Mouse (Mus musculus) olfactory bulb, adult 2 months (tissue): ENCODE measurements at regions not wholly inside any gene's neighbourhood (a gene's known extent, or its start where the extent isn't known, plus 50 kb on each side); places are given as distances from the start of the nearest gene placed in this dataset.
"Not testable (repeated sequence)": the region's sequence is repeated elsewhere in the genome, so short reads cannot be mapped to it uniquely, and the experiment has no call there.

ENCODE experiments used
- H3K27ac ChIP-seq: fragments of 200-500 bp; 2 replicates; pipeline ENCODE4 v1.5.1; 2012; ENCODE audit warnings: low read depth, low read length; ENCODE audit not compliant: insufficient read depth
- H3K4me1 ChIP-seq: fragments of 200-500 bp; 2 replicates; pipeline ENCODE4 v1.6.1; 2012; ENCODE audit warnings: low read length; ENCODE audit not compliant: control insufficient read depth, insufficient read depth
- H3K4me3 ChIP-seq: fragments of 200-500 bp; 2 replicates; pipeline ENCODE4 v1.5.1; 2012; ENCODE audit warnings: mild to moderate bottlenecking, low read depth, low read length, moderate library complexity; ENCODE audit not compliant: insufficient read depth
- CTCF ChIP-seq: fragments of 200-500 bp; IDR thresholded peaks from 2 replicates; pipeline ENCODE4 v1.5.1; 2012; ENCODE audit warnings: low read depth, mild to moderate bottlenecking, low read length, moderate library complexity; ENCODE audit not compliant: insufficient read depth
- POLR2A ChIP-seq: fragments of 200-500 bp; IDR thresholded peaks from 2 replicates; pipeline ENCODE4 v1.6.1; 2012; ENCODE audit warnings: mild to moderate bottlenecking, low read depth, low read length, moderate library complexity; ENCODE audit not compliant: insufficient read depth
- WGBS: fragments of 180-500 bp; shearing (Covaris S2); methylation state at CpG from one replicate; pipeline ENCODE4 v1.1.7; 2018; 5-methylcytosine and 5-hydroxymethylcytosine counted together

DNA sequence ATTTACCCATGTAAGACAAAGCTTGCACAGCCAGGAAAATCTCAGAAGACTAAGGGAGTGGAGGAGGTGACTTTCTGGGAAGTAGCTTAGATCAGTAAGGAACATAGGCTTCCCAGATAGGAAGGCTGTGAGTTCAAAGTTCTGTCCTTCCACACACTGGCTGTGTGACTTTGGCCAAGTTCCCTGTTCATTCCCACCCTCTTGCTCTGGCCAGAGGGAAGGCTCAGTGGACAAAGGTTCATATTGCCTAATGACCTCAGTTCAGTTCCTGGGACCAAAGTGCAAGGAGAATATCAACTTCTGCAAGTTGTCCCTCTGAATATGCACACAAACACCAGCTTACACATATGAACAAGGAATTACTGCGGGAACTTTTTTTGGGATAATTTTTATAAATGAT, 255.6 kb upstream of the Pik3r1 start:
- 96% methylated on average over 1 of the region's 1 CpGs for WGBS
- Histone ChIP-seq H3K4me1 (no peaks in the 10 kb centered on the region), H3K4me3 (no peak overlapping the region), H3K27ac (no peak overlapping the region)
- TF ChIP-seq CTCF: no peak
- no peak for TF ChIP-seq POLR2A

DNA sequence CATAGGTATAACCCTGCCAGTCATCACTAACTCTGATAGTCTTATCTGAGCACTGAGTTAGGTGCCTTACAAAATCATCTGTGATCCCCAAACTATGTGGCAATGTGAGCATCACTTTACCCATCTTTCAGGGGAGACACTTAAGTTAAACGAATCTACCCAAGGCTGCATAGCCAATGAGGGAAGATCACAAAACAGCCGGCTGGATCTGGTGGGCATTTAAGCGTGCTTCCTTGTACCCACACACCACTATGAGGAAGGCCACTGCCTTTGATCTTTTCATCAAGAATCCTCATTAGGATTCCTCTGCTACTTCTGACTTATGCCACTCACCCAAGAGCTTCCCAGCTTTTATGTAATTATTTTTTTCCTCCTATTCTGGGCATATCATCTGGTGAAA, 257.1 kb upstream of the Pik3r1 start:
- Histone ChIP-seq H3K27ac (no peak overlapping the region), H3K4me1 (no peaks in the 10 kb centered on the region), H3K4me3 (no peak overlapping the region)
- no peak for TF ChIP-seq POLR2A
- no peak for TF ChIP-seq CTCF
- 88% methylated on average over 3 of the region's 3 CpGs for WGBS

DNA sequence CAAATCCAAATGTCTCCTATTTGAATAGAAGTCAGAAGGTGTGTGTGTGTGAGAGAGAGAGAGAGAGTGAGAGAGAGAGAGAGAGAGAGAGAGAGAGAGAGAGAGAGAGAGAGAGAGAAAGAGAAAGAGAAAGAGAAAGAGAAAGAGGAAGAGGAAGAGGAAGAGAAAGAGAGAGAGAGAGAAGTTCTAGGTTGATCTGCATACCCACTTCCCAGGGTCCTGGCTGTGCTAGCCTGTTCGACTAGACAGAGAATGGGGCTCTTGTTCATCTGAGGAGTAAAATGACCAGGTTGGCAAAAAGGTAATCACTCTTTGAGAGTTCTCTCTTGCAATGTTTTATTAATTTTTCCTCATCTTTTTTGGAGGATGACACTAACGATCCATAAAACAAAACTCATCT, 257.5 kb upstream of the Pik3r1 start:
- H3K4me3 ChIP-seq, H3K27ac ChIP-seq, H3K4me1 ChIP-seq: not testable (repeated sequence)
- WGBS: 93% methylated on average over 2 of the region's 2 CpGs

DNA sequence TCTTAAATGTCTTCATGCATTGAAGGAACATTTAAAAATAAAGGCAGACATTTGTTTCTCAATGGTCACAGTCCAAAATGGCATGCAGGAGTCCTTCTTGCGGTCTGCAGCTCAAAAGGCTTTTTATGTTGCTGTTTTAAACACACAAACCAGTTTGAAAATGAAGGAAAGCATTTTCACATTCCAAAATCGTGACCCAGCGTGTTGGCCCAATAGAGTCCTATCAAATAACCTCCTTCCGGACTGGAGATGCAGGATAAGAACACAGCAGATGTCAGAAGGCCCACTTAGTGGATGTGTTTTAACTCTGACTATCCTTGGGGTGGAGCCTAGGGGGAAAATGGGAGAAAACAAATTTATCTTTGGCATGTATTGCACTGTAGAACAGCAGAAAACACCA, 263.4 kb upstream of the Pik3r1 start:
- TF ChIP-seq POLR2A (no peak), CTCF (no peak)
- 80% methylated on average over 4 of the region's 4 CpGs for WGBS
- Histone ChIP-seq H3K27ac (no peak overlapping the region), H3K4me3 (no peak overlapping the region), H3K4me1 (0 out of 2 replicates have a peak, but pooled peaks cover 3% of the 10 kb centered on the region)

DNA sequence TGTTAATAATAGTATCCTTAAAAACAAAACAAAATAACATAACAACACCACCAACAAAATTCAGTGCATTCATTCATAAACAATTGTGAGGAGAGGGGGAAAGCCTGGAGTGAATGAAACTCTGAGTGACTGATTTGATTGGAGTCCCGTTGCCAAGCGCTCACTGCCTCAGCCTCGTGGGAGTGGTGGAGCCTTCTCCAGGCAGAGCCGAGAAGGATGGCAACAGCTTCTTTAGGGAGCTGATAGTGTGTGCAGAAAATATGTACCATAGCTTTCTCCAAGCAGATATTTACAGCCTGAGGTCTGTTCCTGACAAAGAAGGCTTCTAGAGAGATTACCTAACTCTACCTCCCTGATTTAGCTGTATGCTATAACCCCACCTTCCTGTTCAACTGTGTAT, 266.5 kb upstream of the Pik3r1 start:
- Histone ChIP-seq H3K27ac (no peak overlapping the region), H3K4me3 (no peak overlapping the region), H3K4me1 (0 out of 2 replicates have a peak, but pooled peaks cover 3% of the 10 kb centered on the region)
- 35% methylated on average over 4 of the region's 4 CpGs for WGBS
- no peak for TF ChIP-seq CTCF
- no peak for TF ChIP-seq POLR2A

DNA sequence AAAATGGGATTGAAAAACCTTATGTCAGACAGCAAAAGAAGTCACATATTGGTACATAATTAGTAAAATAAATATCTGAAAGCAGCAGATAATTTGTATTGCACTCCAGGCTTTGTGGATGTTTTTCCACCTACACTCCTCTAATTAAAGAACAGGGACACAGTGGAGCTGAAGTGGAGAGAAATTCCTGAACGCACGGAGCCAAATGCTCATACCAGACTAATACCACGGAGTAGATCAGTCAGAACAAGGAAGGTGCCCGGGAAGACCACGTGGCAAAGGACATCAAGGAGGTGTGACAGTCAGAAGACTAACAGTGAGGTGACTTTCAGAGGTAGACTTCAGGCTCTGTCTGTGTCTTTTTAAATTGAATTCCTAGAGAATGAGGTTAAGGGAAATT, 268.0 kb upstream of the Pik3r1 start:
- no peak overlapping the region for H3K4me3 ChIP-seq
- TF ChIP-seq POLR2A (no peak), CTCF (no peak)
- 0 out of 2 replicates have a peak, but pooled peaks cover 3% of the 10 kb centered on the region for H3K4me1 ChIP-seq
- H3K27ac ChIP-seq: no peak overlapping the region
- 36% methylated on average over 5 of the region's 5 CpGs for WGBS

DNA sequence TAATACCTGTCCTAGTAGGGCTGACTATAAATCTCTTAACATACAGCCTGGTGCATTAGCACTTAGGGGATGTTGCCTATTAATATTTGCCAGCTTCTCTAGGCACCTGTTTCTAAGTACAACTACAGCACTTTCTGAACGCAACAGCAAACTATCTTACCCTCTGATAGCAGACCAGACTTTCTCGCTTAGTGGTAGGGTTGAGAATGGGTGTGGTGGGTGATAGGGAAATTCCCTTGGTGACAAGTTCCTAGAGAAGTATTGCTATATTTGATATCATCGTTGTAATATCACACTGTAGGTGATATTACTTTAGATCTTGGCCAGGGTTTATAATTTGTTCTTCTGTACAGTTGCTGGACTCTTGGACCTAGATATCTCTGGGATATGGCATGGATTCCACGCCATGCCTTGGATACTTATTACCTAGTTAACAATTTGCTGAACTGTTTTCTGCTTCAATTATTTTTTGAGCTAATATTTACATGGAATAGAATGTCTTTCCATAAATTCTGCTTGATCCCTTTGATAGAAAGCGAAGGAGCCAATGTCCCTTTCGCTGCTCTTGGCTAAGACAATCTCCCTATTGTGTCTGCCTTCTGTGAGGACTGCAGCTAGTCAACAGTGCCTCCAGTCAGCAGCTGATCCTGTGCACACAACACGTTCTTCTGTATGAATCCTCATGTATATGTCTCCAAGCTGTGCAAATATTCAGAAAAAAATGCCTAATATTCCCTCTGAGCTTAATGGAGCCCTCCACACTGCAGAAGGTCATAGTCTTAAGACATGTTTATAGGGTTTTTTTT, 269.0 kb upstream of the Pik3r1 start:
- WGBS: 89% methylated on average over 7 of the region's 7 CpGs
- H3K4me1 ChIP-seq: 0 out of 2 replicates have a peak, but pooled peaks cover 3% of the 10 kb centered on the region
- no peak overlapping the region for H3K4me3 ChIP-seq
- H3K27ac ChIP-seq: no peak overlapping the region
- TF ChIP-seq POLR2A (no peak), CTCF (no peak)

DNA sequence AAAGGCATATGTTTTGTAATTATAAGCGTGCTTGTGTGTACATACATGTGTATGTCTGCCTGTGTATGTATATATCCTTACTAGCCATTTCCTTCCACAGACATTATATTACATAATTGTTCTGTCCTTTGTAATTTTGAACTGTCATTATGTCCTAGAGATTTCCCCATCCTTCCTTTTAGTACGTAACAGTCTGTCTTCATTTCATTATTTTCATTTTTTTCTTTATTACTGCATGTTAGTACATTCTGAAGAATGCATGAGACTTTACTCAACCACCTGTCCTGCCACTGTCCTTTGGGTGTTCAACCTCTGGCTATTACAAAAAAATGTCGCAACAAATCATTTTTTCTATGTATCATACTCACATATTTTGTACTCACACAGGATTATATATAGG, 292.2 kb upstream of the Pik3r1 start:
- no peak overlapping the region for H3K4me3 ChIP-seq

DNA sequence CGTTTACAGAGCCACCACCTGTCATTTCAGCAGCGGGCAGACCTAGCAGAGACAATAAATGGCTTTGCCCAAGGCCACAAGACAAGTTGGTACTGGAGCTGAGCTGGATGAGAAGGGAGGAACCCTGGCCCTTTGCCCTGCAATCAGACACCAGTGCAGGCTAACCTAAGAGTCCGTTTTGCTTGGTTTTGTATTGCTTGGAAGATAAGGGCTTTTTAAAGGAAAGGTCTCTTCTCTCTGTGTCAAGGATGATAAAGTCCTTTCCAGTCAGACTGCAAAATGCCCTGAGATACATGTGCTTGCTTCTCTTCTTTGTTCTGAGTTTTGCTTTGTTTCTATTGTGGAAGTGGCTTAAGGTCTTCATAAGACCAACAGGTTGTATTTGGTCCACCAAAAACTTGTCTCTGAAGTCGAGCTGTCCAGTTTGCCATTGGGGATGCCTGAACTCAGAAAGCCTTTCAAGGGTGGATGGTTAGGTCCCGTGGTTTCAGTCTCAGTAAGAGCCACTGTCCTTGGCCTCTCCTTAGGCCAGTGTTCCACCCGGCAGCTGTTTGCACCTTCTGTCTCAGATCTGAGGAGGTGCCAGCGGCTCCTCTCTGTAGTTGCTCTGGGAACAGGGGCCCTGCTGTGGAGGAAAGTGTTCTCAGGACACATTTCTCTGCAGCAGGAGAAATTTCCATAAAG, 296.7 kb upstream of the Pik3r1 start:
- H3K4me1 ChIP-seq: no peaks in the 10 kb centered on the region
- WGBS: 80% methylated on average over 7 of the region's 7 CpGs
- TF ChIP-seq CTCF: no peak
- TF ChIP-seq POLR2A: no peak
- H3K4me3 ChIP-seq: no peak overlapping the region
- H3K27ac ChIP-seq: no peak overlapping the region

More for the DNA sequence above, 292.2 kb upstream of the Pik3r1 start:
- H3K4me1 ChIP-seq: no peaks in the 10 kb centered on the region
- TF ChIP-seq POLR2A (no peak), CTCF (no peak)
- no peak overlapping the region for H3K27ac ChIP-seq
- 96% methylated on average over 3 of the region's 3 CpGs for WGBS
